Mouse (Mus musculus) gastrocnemius, postnatal 10 days (tissue): Measurements from ENCODE around the gene Nmnat1. TPM values are rescaled to one million over a fixed set of nuclear protein-coding genes. Genes with fewer than 3 reads are reported as not detected.
A peak's percentile ranks its signal among the peaks of the same experiment; 100 is the strongest.

Experiments
- DNase-seq: peaks from one replicate; pipeline ENCODE4 v3.0.0; 2021; ENCODE audit warnings: mixed read lengths
- long read RNA-seq, 2 experiments: library from polyadenylated mRNA; stranded (forward); transcript quantifications; one replicate each; pipeline ENCODE4 v2.0.0; 2021
- total RNA-seq, 2 experiments: library from RNA; stranded (reverse); gene quantifications; 2 replicates each; pipeline ENCODE4 v1.2.3; 2021

Gene Nmnat1
- total RNA-seq, result 10 to 100 TPM; 16.0 to 16.1 TPM
- long read RNA-seq, experiment 1, transcript Nmnat1-201 (5 exons, 1,238 nt), result major isoform, 13 of 21 reads
- long read RNA-seq, experiment 1, partial matches to known transcripts, result 2 of 21 reads
- long read RNA-seq, experiment 1, other reads (novel, unspliced or antisense), result 2 of 21 reads
- long read RNA-seq, experiment 2, transcript Nmnat1-201 (5 exons, 1,238 nt), result major isoform, 13 of 17 reads
- long read RNA-seq, experiment 2, partial matches to known transcripts, result 2 of 17 reads
- long read RNA-seq, experiment 2, other reads (novel, unspliced or antisense), result 2 of 17 reads

GRCm38 (mm10) chr4:149485053-149485824 is at the start of gene Nmnat1, which contains the start of gene Lzic:
TSS of gene Nmnat1 (minus strand) at chr4:149485202.
TSS of gene Lzic (plus strand) at chr4:149485229.
- peak; percentile 93 for DNase-seq

DNA sequence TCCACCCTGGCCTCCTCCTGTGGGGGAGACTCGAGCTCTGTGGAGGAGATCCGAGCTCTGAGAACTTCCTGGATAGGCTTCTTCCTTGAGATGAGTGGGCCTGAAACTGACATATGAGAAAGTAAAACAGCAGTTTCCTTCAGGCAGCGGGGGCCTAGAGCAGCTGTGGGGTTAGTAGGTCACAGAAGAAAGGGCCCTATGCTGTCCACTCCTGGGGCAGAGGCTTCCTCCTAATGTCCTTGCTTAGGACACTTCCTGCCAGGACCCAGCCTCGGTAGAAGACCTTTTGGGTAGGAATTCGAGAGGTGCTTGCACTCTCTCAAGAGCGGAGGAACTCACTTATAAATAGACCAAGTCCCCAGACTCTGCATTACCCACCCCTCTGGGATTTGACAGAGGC is 44.7 kb upstream of the Nmnat1 start:
- DNase-seq, result no peak

- no peak for DNase-seq
Measured at GRCm38 (mm10) chr4:149527621-149528354, 42.8 kb upstream of the Nmnat1 start.

DNA sequence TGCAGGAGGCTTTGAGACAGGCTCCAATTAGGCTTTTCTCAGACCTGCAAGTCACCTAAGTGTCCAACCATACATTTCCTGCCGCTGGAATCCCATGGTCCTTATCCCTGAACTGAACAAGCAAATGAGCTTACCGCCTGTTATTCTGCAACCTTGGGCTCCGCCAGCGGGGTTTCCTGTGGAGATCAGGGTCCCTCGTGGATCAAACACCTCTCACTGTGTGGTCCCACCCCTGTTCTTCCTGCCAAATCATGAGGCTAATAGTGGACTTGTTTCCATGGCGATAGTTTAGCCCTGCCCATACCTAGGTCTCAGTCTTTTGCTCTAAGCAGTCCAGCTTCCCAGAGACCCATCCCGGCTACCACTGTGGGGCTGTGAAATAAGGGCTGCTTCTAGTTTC is 41.3 kb upstream of the Nmnat1 start:
- no peak for DNase-seq

- DNase-seq, result no peak
Measured at GRCm38 (mm10) chr4:149525811-149526210, 40.8 kb upstream of the Nmnat1 start.

GRCm38 (mm10) chr4:149525170-149525569 is 40.2 kb upstream of the Nmnat1 start:
- no peak for DNase-seq

- DNase-seq, result no peak
Measured at GRCm38 (mm10) chr4:149523961-149524360, 39.0 kb upstream of the Nmnat1 start.

GRCm38 (mm10) chr4:149521258-149521657 is 36.3 kb upstream of the Nmnat1 start:
- no peak for DNase-seq

GRCm38 (mm10) chr4:149518351-149519220 is 33.6 kb upstream of the Nmnat1 start:
- no peak for DNase-seq

- peak; percentile 97 for DNase-seq
Measured at GRCm38 (mm10) chr4:149517868-149518340, 32.9 kb upstream of the Nmnat1 start, which contains the start of gene Ctnnbip1. TSS of gene Ctnnbip1 (plus strand) at chr4:149518236.

GRCm38 (mm10) chr4:149515706-149516105 is 30.7 kb upstream of the Nmnat1 start:
- DNase-seq, result no peak

DNA sequence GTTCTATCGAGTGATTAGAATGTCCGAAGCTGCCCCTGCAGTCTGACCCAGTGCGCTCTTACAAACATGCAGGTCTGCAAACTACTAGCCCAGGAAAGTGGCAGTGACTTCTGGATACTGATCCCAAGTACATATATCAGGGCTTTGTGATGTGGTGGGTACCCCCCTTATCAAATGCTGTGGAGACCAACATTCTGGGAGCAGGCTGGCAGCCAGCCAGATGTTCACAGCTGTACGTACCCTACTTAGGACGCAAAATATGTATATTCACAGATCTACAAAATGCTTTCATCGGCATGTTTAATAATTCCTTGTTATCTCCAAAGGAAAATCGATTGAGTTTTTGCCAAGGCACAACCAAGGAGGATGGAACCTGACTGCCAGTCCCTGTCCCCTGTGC is 27.1 kb upstream of the Nmnat1 start:
- no peak for DNase-seq

GRCm38 (mm10) chr4:149511221-149511646 is 26.2 kb upstream of the Nmnat1 start:
- DNase-seq, result no peak

DNA sequence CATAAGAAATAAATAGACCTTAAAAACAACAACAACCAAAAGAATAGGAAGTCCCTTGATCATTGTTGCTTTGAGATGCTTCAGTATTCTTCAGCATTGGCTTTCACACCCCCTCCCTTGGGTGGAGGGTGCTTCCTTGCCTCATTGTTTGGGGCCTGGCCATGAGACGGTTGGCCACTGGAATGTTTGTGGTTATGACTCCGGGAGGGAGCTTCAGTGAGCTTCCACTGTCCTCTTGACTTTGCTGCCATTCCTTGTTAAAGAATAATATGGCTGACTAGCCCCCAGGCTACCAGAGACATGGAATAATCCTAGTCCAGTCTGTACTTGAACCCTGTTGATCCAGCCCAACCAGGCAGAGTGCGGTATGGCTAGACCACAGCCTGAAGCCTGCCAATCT is 21.9 kb upstream of the Nmnat1 start:
- no peak for DNase-seq

GRCm38 (mm10) chr4:149505261-149505967 is 20.4 kb upstream of the Nmnat1 start:
- DNase-seq, result no peak

GRCm38 (mm10) chr4:149504858-149505257 is 19.9 kb upstream of the Nmnat1 start:
- DNase-seq, result no peak

DNA sequence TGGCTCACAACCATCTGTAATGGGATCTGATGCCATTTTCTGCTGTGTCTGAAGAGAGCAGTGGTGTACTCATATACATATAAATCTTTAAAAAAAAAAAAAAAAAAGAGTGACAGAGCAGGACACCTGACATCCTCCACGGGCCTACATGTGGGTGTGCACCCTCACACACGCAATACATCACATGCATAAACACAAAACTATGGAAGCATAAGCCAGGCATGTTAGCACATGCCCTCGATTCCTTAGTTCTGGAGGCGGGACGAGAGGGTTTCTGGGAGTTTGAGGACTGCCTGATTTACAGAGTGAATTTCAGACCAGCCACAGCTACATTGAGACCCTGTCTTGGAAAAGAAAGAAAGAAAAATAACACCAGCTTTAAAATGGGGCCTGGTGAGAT is 19.4 kb upstream of the Nmnat1 start:
- DNase-seq, result no peak

GRCm38 (mm10) chr4:149499790-149500189 is 14.8 kb upstream of the Nmnat1 start:
- DNase-seq, result no peak

GRCm38 (mm10) chr4:149498901-149499300 is 13.9 kb upstream of the Nmnat1 start:
- no peak for DNase-seq

DNA sequence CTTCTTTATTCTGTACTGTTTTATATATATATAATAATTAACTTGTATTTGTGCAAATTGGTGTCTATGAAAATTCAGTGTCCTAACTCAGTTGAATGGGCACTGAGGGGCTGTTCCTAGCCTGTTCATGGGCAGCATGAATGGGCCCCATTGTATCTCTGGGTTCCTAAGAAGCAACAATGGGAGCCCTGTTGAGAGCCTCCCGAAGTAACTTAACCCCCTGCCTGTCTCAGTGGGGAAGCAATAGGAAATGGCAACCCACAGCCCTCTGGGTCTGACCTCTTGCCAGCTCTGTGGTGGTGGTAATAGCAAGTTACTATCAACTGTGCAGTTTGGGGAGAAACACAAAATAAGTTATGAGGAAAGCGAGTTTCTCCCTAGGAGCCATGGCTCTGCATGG is 11.6 kb upstream of the Nmnat1 start:
- DNase-seq, result no peak

- DNase-seq, result no peak
Measured at GRCm38 (mm10) chr4:149491151-149491550, 6.1 kb upstream of the Nmnat1 start.
